Mouse (Mus musculus): ENCODE results near the gene Dmd. TPM values are rescaled to one million over a fixed set of nuclear protein-coding genes. Genes with fewer than 3 reads are reported as not detected.

Gene Dmd
- total RNA-seq, 2 experiments from 2014 or later, result 87.2 to 109 TPM

GRCm38 (mm10) chrX:84330593-84330992, 1381.9 kb downstream of the Dmd start:
- DNase-seq (ENCODE audit: low spot score), result no peak
- intact Hi-C loops (cut with DNase I), result no loop called here

- intact Hi-C loops (cut with DNase I), result no loop called here
- DNase-seq (ENCODE audit: low spot score), result no peak
Observed at GRCm38 (mm10) chrX:84332177-84332576, 1383.5 kb downstream of the Dmd start.

GRCm38 (mm10) chrX:84364981-84365380, 1416.3 kb downstream of the Dmd start:
- intact Hi-C loops (cut with DNase I), result no loop called here

GRCm38 (mm10) chrX:84435608-84436007, 1486.9 kb downstream of the Dmd start:
- intact Hi-C loops (cut with DNase I), result no loop called here
- no peak for DNase-seq (ENCODE audit: low spot score)

More at GRCm38 (mm10) chrX:84364981-84365380, 1416.3 kb downstream of the Dmd start:
- DNase-seq (ENCODE audit: low spot score), result no peak

GRCm38 (mm10) chrX:84436556-84436955, 1487.9 kb downstream of the Dmd start:
- no peak for DNase-seq (ENCODE audit: low spot score)
- intact Hi-C loops (cut with DNase I), result no loop called here

- intact Hi-C loops (cut with DNase I), result no loop called here
- DNase-seq (ENCODE audit: low spot score), result no peak
Observed at GRCm38 (mm10) chrX:84442996-84443395, 1494.3 kb downstream of the Dmd start.

GRCm38 (mm10) chrX:84443985-84444384, 1495.3 kb downstream of the Dmd start:
- DNase-seq (ENCODE audit: low spot score), result no peak
- intact Hi-C loops (cut with DNase I), result no loop called here

- DNase-seq (ENCODE audit: low spot score), result no peak
- intact Hi-C loops (cut with DNase I), result no loop called here
Observed at GRCm38 (mm10) chrX:84444638-84445037, 1496.0 kb downstream of the Dmd start.

- DNase-seq (ENCODE audit: low spot score), result no peak
Observed at GRCm38 (mm10) chrX:84454473-84454872, 1505.8 kb downstream of the Dmd start.

GRCm38 (mm10) chrX:84514650-84515366, 1566.1 kb downstream of the Dmd start:
- DNase-seq (ENCODE audit: low spot score), result no peak
- intact Hi-C loops (cut with DNase I), result no loop called here

More at GRCm38 (mm10) chrX:84454473-84454872, 1505.8 kb downstream of the Dmd start:
- intact Hi-C loops (cut with DNase I), result no loop called here

- intact Hi-C loops (cut with DNase I), result no loop called here
- DNase-seq (ENCODE audit: low spot score), result no peak
Observed at GRCm38 (mm10) chrX:84551995-84552394, 1603.3 kb downstream of the Dmd start.

GRCm38 (mm10) chrX:84553441-84553840, 1604.8 kb downstream of the Dmd start:
- intact Hi-C loops (cut with DNase I), result no loop called here
- no peak for DNase-seq (ENCODE audit: low spot score)

- intact Hi-C loops (cut with DNase I), result loop anchor here (5.0 to 10.0 kb wide), 2 partner anchors 716 to 1049 kb away; no protein-coding TSS in a partner anchor
- no peak for DNase-seq (ENCODE audit: low spot score)
Observed at GRCm38 (mm10) chrX:84598476-84598875, 1649.8 kb downstream of the Dmd start.

GRCm38 (mm10) chrX:84640446-84640845, 1691.8 kb downstream of the Dmd start:
- DNase-seq (ENCODE audit: low spot score), result no peak
- intact Hi-C loops (cut with DNase I), result no loop called here

GRCm38 (mm10) chrX:84747683-84748082, 1799.0 kb downstream of the Dmd start:
- intact Hi-C loops (cut with DNase I), result no loop called here
- DNase-seq (ENCODE audit: low spot score), result no peak

- intact Hi-C loops (cut with DNase I), result no loop called here
- DNase-seq (ENCODE audit: low spot score), result no peak
Observed at GRCm38 (mm10) chrX:84860012-84860647, 1911.5 kb downstream of the Dmd start.

GRCm38 (mm10) chrX:84873090-84873489, 1924.4 kb downstream of the Dmd start:
- no peak for DNase-seq (ENCODE audit: low spot score)
- intact Hi-C loops (cut with DNase I), result no loop called here

- intact Hi-C loops (cut with DNase I), result no loop called here
- no peak for DNase-seq (ENCODE audit: low spot score)
Observed at GRCm38 (mm10) chrX:84878125-84878524, 1929.5 kb downstream of the Dmd start.

GRCm38 (mm10) chrX:84932715-84933473, 1984.2 kb downstream of the Dmd start:
- intact Hi-C loops (cut with DNase I), result no loop called here
- DNase-seq (ENCODE audit: low spot score), result no peak

- intact Hi-C loops (cut with DNase I), result no loop called here
- DNase-seq (ENCODE audit: low spot score), result no peak
Observed at GRCm38 (mm10) chrX:84960557-84960956, 2011.9 kb downstream of the Dmd start.

GRCm38 (mm10) chrX:84960972-84961371, 2012.3 kb downstream of the Dmd start:
- intact Hi-C loops (cut with DNase I), result no loop called here
- no peak for DNase-seq (ENCODE audit: low spot score)
